18 mouse cellular contexts compared by ENCODE assay signal in genomic region chr11:21223539-21223938, GRCm38 (mm10). TPM values are rescaled to one million over a fixed set of nuclear protein-coding genes. Genes with fewer than 3 reads are reported as not detected.
DNase-seq lines count a peak whose midpoint lies in the region; ATAC-seq lines count a peak whose summit lies in the region.
"Had no signal": no experiment of that assay in that cellular context is flagged by ENCODE, and none has a peak within 500 bp of the region (broad histone marks: within the 10 kb centered on the region; RNA-seq: fewer than 3 reads in every experiment).

No protein-coding gene starts in this region.

- no peaks in the 10 kb centered on the region for H3K79me2 ChIP-seq in macrophage (ENCODE audit: inconsistent target)

- no peak overlapping the region for H3K4me2 ChIP-seq in liver, embryonic 15.5 days
- H3K4me2 ChIP-seq in liver, embryonic 12.5 days = no peak overlapping the region
- H3K4me2 ChIP-seq in midbrain, embryonic 14.5 days (ENCODE audit: low read length) = no peak overlapping the region
- H3K4me2 ChIP-seq: heart, embryonic 12.5 days; limb, embryonic 15.5 days; stomach, embryonic 15.5 days had no signal

- H3K4me1 ChIP-seq in liver, embryonic 15.5 days (replicated peaks) = peaks cover 13% of the 10 kb centered on the region
- peaks cover 25% of the 10 kb centered on the region for H3K4me1 ChIP-seq in liver, embryonic 12.5 days
- H3K4me1 ChIP-seq in brown adipose tissue, adult 24 weeks (ENCODE audit: control insufficient read depth, insufficient read depth, insufficient read length, low read length) = peaks cover 13% of the 10 kb centered on the region
- H3K4me1 ChIP-seq in midbrain, embryonic 14.5 days (ENCODE audit: control insufficient read depth, insufficient read depth, low read length) = no peaks in the 10 kb centered on the region
- H3K4me1 ChIP-seq: heart, embryonic 12.5 days; limb, embryonic 15.5 days; stomach, embryonic 15.5 days had no signal

- 0 out of 2 replicates have a peak, but pooled peaks have one; percentile 27 for ATAC-seq in liver, embryonic 15.5 days (ENCODE audit: insufficient read depth)
- no peak for ATAC-seq in liver, embryonic 12.5 days
- no peak for ATAC-seq in midbrain, embryonic 14.5 days (ENCODE audit: low FRiP score, low TSS enrichment)
- ATAC-seq: hindbrain, embryonic 16.5 days had no signal

- H3K4me3 ChIP-seq in liver, embryonic 15.5 days (replicated peaks) = no peak overlapping the region
- no peak overlapping the region for H3K4me3 ChIP-seq in liver, embryonic 12.5 days
- H3K4me3 ChIP-seq in brown adipose tissue, adult 24 weeks (ENCODE audit: insufficient read depth, low read depth, low read length) = no peak overlapping the region
- H3K4me3 ChIP-seq in macrophage (ENCODE audit: inconsistent target) = no peak overlapping the region
- no peak overlapping the region for H3K4me3 ChIP-seq in midbrain, embryonic 14.5 days (replicated peaks; ENCODE audit: low read depth, low read length)
- H3K4me3 ChIP-seq: heart, embryonic 12.5 days; limb, embryonic 15.5 days; stomach, embryonic 15.5 days had no signal

- no peaks in the 10 kb centered on the region for H3K27me3 ChIP-seq in liver, embryonic 15.5 days
- no peaks in the 10 kb centered on the region for H3K27me3 ChIP-seq in liver, embryonic 12.5 days (replicated peaks)
- H3K27me3 ChIP-seq in midbrain, embryonic 14.5 days (ENCODE audit: control insufficient read depth, insufficient read depth, low read length) = no peaks in the 10 kb centered on the region
- H3K27me3 ChIP-seq: heart, embryonic 12.5 days; limb, embryonic 15.5 days; stomach, embryonic 15.5 days had no signal

- H3K9ac ChIP-seq in liver, embryonic 15.5 days = no peak overlapping the region
- H3K9ac ChIP-seq in liver, embryonic 12.5 days = no peak overlapping the region
- no peak overlapping the region for H3K9ac ChIP-seq in midbrain, embryonic 14.5 days (replicated peaks; ENCODE audit: low read length)
- H3K9ac ChIP-seq: heart, embryonic 12.5 days; limb, embryonic 15.5 days; stomach, embryonic 15.5 days had no signal

- DNase-seq in CD4-positive helper T cell, adult 2 months (ENCODE audit: low read depth, low spot score) = peak; percentile 38
- DNase-seq in frontal cortex, adult 2 months (ENCODE audit: extremely low spot score in 1 of 2, low spot score in 1 of 2) = no peak
- no peak for DNase-seq in midbrain, embryonic 14.5 days
- no peak for DNase-seq in cerebellum, adult 11-12 months
- DNase-seq: adrenal gland, adult 8-10 months; cerebellum, postnatal 10 days; gastrocnemius, postnatal 36 days; kidney, adult 9 months; kidney, postnatal 4 days; thymus, postnatal 25 days had no signal

- H3K9me3 ChIP-seq in liver, embryonic 15.5 days (replicated peaks) = no peaks in the 10 kb centered on the region
- no peaks in the 10 kb centered on the region for H3K9me3 ChIP-seq in liver, embryonic 12.5 days (replicated peaks)
- no peaks in the 10 kb centered on the region for H3K9me3 ChIP-seq in midbrain, embryonic 14.5 days (ENCODE audit: control insufficient read depth, low read length)
- H3K9me3 ChIP-seq: heart, embryonic 12.5 days; limb, embryonic 15.5 days; stomach, embryonic 15.5 days had no signal

- no peaks in the 10 kb centered on the region for H3K36me3 ChIP-seq in liver, embryonic 15.5 days (replicated peaks)
- H3K36me3 ChIP-seq in liver, embryonic 12.5 days = no peaks in the 10 kb centered on the region
- H3K36me3 ChIP-seq in macrophage (ENCODE audit: inconsistent target) = no peaks in the 10 kb centered on the region
- H3K36me3 ChIP-seq in midbrain, embryonic 14.5 days (ENCODE audit: control insufficient read depth, insufficient read depth, low read length) = no peaks in the 10 kb centered on the region
- H3K36me3 ChIP-seq: heart, embryonic 12.5 days; limb, embryonic 15.5 days; stomach, embryonic 15.5 days had no signal

- H3K27ac ChIP-seq in liver, embryonic 15.5 days (replicated peaks) = no peak overlapping the region
- H3K27ac ChIP-seq in liver, embryonic 12.5 days = no peak overlapping the region
- H3K27ac ChIP-seq in brown adipose tissue, adult 24 weeks (replicated peaks; ENCODE audit: low read depth, low read length) = peak overlapping the region; percentile 83
- H3K27ac ChIP-seq in macrophage = peak overlapping the region; percentile 91
- no peak overlapping the region for H3K27ac ChIP-seq in midbrain, embryonic 14.5 days (replicated peaks; ENCODE audit: low read depth, low read length)
- H3K27ac ChIP-seq: limb, embryonic 15.5 days; stomach, embryonic 15.5 days had no signal

- WGBS in liver, embryonic 15.5 days (ENCODE audit: insufficient replicate concordance) = 60% methylated on average over 3 of the region's 3 CpGs
- 66% methylated on average over 3 of the region's 3 CpGs for WGBS in liver, embryonic 12.5 days (ENCODE audit: insufficient replicate concordance)
- 39% methylated on average over 2 of the region's 3 CpGs for WGBS in macrophage (ENCODE audit: missing documents)
- WGBS in midbrain, embryonic 14.5 days = 89% methylated on average over 3 of the region's 3 CpGs

RNA-seq across cellular contexts. Expression of gene Vps54, which starts 15.5 kb away (rescaled TPM):
- 3.7 and 4.2 TPM in 2 replicates for polyA plus RNA-seq in liver, embryonic 15.5 days (2015; fragmentation: Nextera tagmentation; extraction: Ambion mirVana)
- polyA plus RNA-seq in liver, embryonic 12.5 days (2016; fragmentation: Nextera tagmentation; extraction: Ambion mirVana) = 9.5 and 9.8 TPM in 2 replicates
- polyA plus RNA-seq in brown adipose tissue, adult 24 weeks (2012; ENCODE audit: insufficient read depth, insufficient read length, missing spikeins) = 24.0 and 27.4 TPM in 2 replicates
- 100 to 1,000 TPM; 172 to 523 (median 240) TPM for total RNA-seq in macrophage (2018; cell fraction: chromatin; rRNA removed)
- 10 to 100 TPM; 27.7 to 46.7 (median 32.6) TPM for total RNA-seq in macrophage (2018; cell fraction: cytosol; rRNA removed)
- 100 to 1,000 TPM in 24 of 26 experiments, 10 to 100 TPM in 2; 94.1 to 354 (median 142) TPM for total RNA-seq in macrophage (2018; cell fraction: nucleus; rRNA removed)
- polyA plus RNA-seq in macrophage (2018) = 20.5 to 29.2 TPM (median 22.2 TPM) in 3 replicates
- polyA plus RNA-seq in frontal cortex, adult 2 months (2012; rRNA removed) = 25.6 and 25.9 TPM in 2 replicates
- polyA plus RNA-seq in midbrain, embryonic 14.5 days (2014; fragmentation: Nextera tagmentation; extraction: Ambion mirVana) = 13.7 and 14.0 TPM in 2 replicates

Comparison
In these comparisons a context has a peak if more than half of its experiments do, and no peak if none do; other contexts are left out.
1. H3K27ac ChIP-seq: peak in brown adipose tissue, adult 24 weeks (single experiment) and macrophage (single experiment); none in liver, embryonic 15.5 days (single experiment), liver, embryonic 12.5 days (single experiment) and midbrain, embryonic 14.5 days (single experiment).